Mouse (Mus musculus) limb, embryonic 14.5 days (tissue): Measurements from ENCODE around the gene Chrna4. TPM values are rescaled to one million over a fixed set of nuclear protein-coding genes. Genes with fewer than 3 reads are reported as not detected.

Experiments
- ATAC-seq: fragments of 200-750 bp; cut with Nextera tagmentation; 2 replicates; pipeline ENCODE4 v1.8.0; 2017; ENCODE audit warnings: low read depth, moderate number of reproducible peaks, moderate TSS enrichment; ENCODE audit not compliant: low FRiP score
- DNase-seq: peaks from one replicate; pipeline ENCODE4 v3.0.0-alpha.2; 2015; ENCODE audit warnings: low spot score
- H3K27ac ChIP-seq: fragments of 300-500 bp; sonication (generic); replicated peaks from 2 replicates; pipeline ENCODE4 v1.5.1; 2014; ENCODE audit warnings: low read depth, mild to moderate bottlenecking, low read length, moderate library complexity, mixed read lengths
- H3K27me3 ChIP-seq: fragments of 300-500 bp; sonication (generic); 2 replicates; pipeline ENCODE4 v1.6.1; 2014; ENCODE audit warnings: low read length, mixed read lengths; ENCODE audit not compliant: control insufficient read depth, insufficient read depth
- H3K36me3 ChIP-seq: fragments of 300-500 bp; sonication (generic); 2 replicates; pipeline ENCODE4 v1.6.1; 2014; ENCODE audit warnings: mild to moderate bottlenecking, low read length, moderate library complexity, mixed read lengths; ENCODE audit not compliant: control insufficient read depth, insufficient read depth
- H3K4me1 ChIP-seq: fragments of 300-500 bp; sonication (generic); 2 replicates; pipeline ENCODE4 v1.6.1; 2014; ENCODE audit warnings: antibody characterized with exemption, low read length, mixed read lengths; ENCODE audit not compliant: control insufficient read depth, insufficient read depth
- H3K4me2 ChIP-seq: fragments of 300-500 bp; sonication (generic); replicated peaks from 2 replicates; pipeline ENCODE4 v1.6.1; 2014; ENCODE audit warnings: low read depth, mild to moderate bottlenecking, low read length, moderate library complexity; ENCODE audit not compliant: severe bottlenecking
- H3K4me3 ChIP-seq: fragments of 300-500 bp; sonication (generic); replicated peaks from 2 replicates; pipeline ENCODE4 v1.5.1; 2014; ENCODE audit warnings: low read length
- H3K9ac ChIP-seq: fragments of 300-500 bp; sonication (generic); 2 replicates; pipeline ENCODE4 v1.6.1; 2014; ENCODE audit warnings: mild to moderate bottlenecking, low read depth, low read length, moderate library complexity; ENCODE audit not compliant: severe bottlenecking
- H3K9me3 ChIP-seq: fragments of 300-500 bp; sonication (generic); 2 replicates; pipeline ENCODE4 v1.6.1; 2016; ENCODE audit warnings: low read length; ENCODE audit not compliant: control insufficient read depth
- POLR2A ChIP-seq: fragments of 200-500 bp; IDR thresholded peaks from 2 replicates; pipeline ENCODE4 v1.8.0; 2012; ENCODE audit warnings: inconsistent platforms, mild to moderate bottlenecking, moderate library complexity, borderline replicate concordance; ENCODE audit not compliant: insufficient read depth, insufficient read length; ENCODE audit errors: extremely low read depth
- WGBS: fragments of 180-500 bp; shearing (Covaris S2); extraction: QIAGEN DNeasy Blood & Tissue Kit; methylation state at CpG from one replicate; pipeline ENCODE4 v1.1.7; 2014; 5-methylcytosine and 5-hydroxymethylcytosine counted together
- polyA plus RNA-seq, 2 experiments: library from polyadenylated mRNA; depleted of rRNA in 1 of 2; stranded (reverse) in 1 of 2; unstranded in 1 of 2; fragments of >200 nt; fragmentation: Nextera tagmentation in 1 of 2; extraction: Ambion mirVana in 1 of 2; gene quantifications; 2 replicates each; pipeline versions ENCODE4 v1.2.1 to v1.2.3; 2012 to 2014

Gene Chrna4
- polyA plus RNA-seq, 2 experiments: 1.9 to 2.7 TPM

- ATAC-seq: no peak
- Histone ChIP-seq H3K27me3 (no peaks in the 10 kb centered on the region), H3K27ac (no peak overlapping the region), H3K9ac (no peak overlapping the region), H3K4me3 (no peak overlapping the region), H3K4me1 (no peaks in the 10 kb centered on the region), H3K36me3 (no peaks in the 10 kb centered on the region), H3K9me3 (no peaks in the 10 kb centered on the region), H3K4me2 (no peak overlapping the region)
- TF ChIP-seq POLR2A: no peak
- WGBS: 69% methylated on average over 2 of the region's 2 CpGs
- DNase-seq: no peak
Measured at GRCm38 (mm10) chr2:180994360-180994759, 49.0 kb downstream of the Chrna4 start.

GRCm38 (mm10) chr2:180990347-180990746 lies 53.0 kb downstream of the Chrna4 start:
- H3K4me3 ChIP-seq: no peak overlapping the region
- TF ChIP-seq POLR2A: no peak
- ATAC-seq: no peak
- H3K4me2 ChIP-seq: no peak overlapping the region
- no peak overlapping the region for H3K9ac ChIP-seq
- WGBS: 68% methylated on average over 4 of the region's 4 CpGs
- no peaks in the 10 kb centered on the region for H3K9me3 ChIP-seq
- no peaks in the 10 kb centered on the region for H3K36me3 ChIP-seq
- H3K27me3 ChIP-seq: no peaks in the 10 kb centered on the region
- H3K4me1 ChIP-seq: no peaks in the 10 kb centered on the region
- DNase-seq: no peak
- no peak overlapping the region for H3K27ac ChIP-seq

- H3K9ac ChIP-seq: no peak overlapping the region
- WGBS: 78% methylated on average over 1 of the region's 1 CpGs
- no peak overlapping the region for H3K4me3 ChIP-seq
- no peak for TF ChIP-seq POLR2A
- H3K4me2 ChIP-seq: no peak overlapping the region
- no peaks in the 10 kb centered on the region for H3K4me1 ChIP-seq
- no peaks in the 10 kb centered on the region for H3K36me3 ChIP-seq
- ATAC-seq: no peak
- DNase-seq: no peak
- no peak overlapping the region for H3K27ac ChIP-seq
- H3K27me3 ChIP-seq: no peaks in the 10 kb centered on the region
- no peaks in the 10 kb centered on the region for H3K9me3 ChIP-seq
Measured at GRCm38 (mm10) chr2:180988948-180989347, 54.4 kb downstream of the Chrna4 start.

- Histone ChIP-seq H3K27ac (no peak overlapping the region), H3K36me3 (0 out of 2 replicates have a peak, but pooled peaks cover 3% of the 10 kb centered on the region), H3K4me2 (no peak overlapping the region), H3K4me3 (no peak overlapping the region), H3K27me3 (no peaks in the 10 kb centered on the region), H3K9me3 (no peaks in the 10 kb centered on the region), H3K9ac (no peak overlapping the region), H3K4me1 (no peaks in the 10 kb centered on the region)
- whole genome bisulfite sequencing: 58% methylated on average over 3 of the region's 3 CpGs
- DNase-seq: no peak
- no peak for ATAC-seq
- TF ChIP-seq POLR2A: no peak
Measured at GRCm38 (mm10) chr2:180988347-180988913, 54.9 kb downstream of the Chrna4 start.

GRCm38 (mm10) chr2:180987432-180988030 lies 55.8 kb downstream of the Chrna4 start:
- Histone ChIP-seq H3K9me3 (no peaks in the 10 kb centered on the region), H3K9ac (no peak overlapping the region), H3K4me2 (no peak overlapping the region), H3K27ac (no peak overlapping the region), H3K27me3 (no peaks in the 10 kb centered on the region), H3K4me3 (no peak overlapping the region), H3K36me3 (peaks cover 10% of the 10 kb centered on the region; the same call in 1 of the 2 replicates), H3K4me1 (no peaks in the 10 kb centered on the region)
- DNase-seq (no peak), ATAC-seq (no peak)
- WGBS: 78% methylated on average over 5 of the region's 5 CpGs
- no peak for TF ChIP-seq POLR2A

- Histone ChIP-seq H3K4me3 (no peak overlapping the region), H3K9me3 (no peaks in the 10 kb centered on the region), H3K27ac (no peak overlapping the region), H3K36me3 (peaks cover 16% of the 10 kb centered on the region; the same call in 1 of the 2 replicates), H3K9ac (no peak overlapping the region), H3K27me3 (no peaks in the 10 kb centered on the region), H3K4me2 (no peak overlapping the region), H3K4me1 (no peaks in the 10 kb centered on the region)
- WGBS: 82% methylated on average over 1 of the region's 1 CpGs
- TF ChIP-seq POLR2A: no peak
- no peak for ATAC-seq
- DNase-seq: no peak
Measured at GRCm38 (mm10) chr2:180987001-180987400, 56.3 kb downstream of the Chrna4 start.
